Mouse (Mus musculus) monocyte, adult 5-6 weeks (primary cell): Measurements from ENCODE around the gene Gm10663. TPM values are rescaled to one million over a fixed set of nuclear protein-coding genes. Genes with fewer than 3 reads are reported as not detected.

Experiments
- ATAC-seq: fragments of 153-309, 156-312 bp; replicated peaks from 2 replicates; pipeline ENCODE4 v1.8.0; 2017; ENCODE audit warnings: mild to moderate bottlenecking; ENCODE audit not compliant: low TSS enrichment, insufficient number of reproducible peaks, severe bottlenecking, poor library complexity, low FRiP score
- total RNA-seq: library from RNA; stranded (forward); fragments of 200-1000, 200-491, 200-594 nt; gene quantifications from 3 replicates; pipeline ENCODE4 v1.2.3, GENCODE M21; 2017

Gm10663 gene
- total RNA-seq, 1 experiment from 2014 or later: not detected

DNA sequence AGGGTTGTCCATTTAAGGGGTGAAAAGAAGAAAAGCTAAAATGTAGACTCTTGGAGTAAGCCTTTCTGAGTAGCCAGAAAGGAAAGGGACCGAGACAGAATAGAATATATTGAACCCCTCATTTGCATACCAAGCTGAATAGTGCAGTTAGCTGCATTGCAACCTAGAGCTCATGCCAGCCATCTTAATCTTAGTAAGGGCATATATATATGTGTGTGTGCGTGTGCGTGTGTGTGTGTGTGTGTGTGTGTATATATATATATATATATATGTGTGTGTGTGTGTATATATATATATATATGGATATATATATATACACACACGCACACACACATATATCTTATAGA is 6.4 kb upstream of the Gm10663 start:
- no peak for ATAC-seq

DNA sequence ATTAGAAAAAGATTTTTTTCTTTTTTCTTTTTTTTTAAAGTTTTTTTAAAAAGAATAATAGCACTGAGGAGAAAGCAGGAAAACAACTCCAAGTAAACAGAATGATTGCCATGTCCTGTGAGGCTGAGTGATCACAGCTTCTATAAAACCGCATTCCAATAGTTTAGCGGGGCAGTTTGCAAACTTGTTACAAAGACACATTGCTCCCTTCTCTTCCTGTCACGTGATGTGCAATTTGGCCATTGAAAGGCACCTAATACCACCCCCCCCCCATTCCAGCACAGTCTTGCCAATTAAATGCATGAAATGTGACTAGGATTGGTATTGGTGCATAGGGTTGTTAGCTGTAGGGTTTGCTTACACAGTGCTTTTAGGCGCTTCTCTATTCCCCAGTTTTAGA is 3.8 kb upstream of the Gm10663 start:
- ATAC-seq: no peak

DNA sequence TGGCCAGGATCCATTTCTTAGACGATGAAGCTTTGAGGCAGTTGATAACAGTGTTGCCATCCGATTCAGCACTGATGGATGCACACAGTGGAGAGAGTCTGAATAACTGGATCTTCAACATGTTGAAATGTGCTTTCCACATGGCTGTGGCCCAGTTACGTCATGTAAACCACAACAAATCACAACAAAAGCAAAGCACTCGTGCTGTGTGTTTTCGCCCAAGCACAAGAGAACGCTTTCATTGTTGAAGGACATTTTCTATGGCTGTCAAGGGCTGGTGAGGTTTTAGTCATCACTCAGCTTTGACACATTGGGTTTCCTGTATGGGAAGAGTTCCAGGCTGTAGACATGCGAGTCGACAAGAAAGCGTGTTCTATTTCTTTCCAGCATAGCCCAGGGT is 5.9 kb downstream of the Gm10663 start:
- ATAC-seq: no peak

DNA sequence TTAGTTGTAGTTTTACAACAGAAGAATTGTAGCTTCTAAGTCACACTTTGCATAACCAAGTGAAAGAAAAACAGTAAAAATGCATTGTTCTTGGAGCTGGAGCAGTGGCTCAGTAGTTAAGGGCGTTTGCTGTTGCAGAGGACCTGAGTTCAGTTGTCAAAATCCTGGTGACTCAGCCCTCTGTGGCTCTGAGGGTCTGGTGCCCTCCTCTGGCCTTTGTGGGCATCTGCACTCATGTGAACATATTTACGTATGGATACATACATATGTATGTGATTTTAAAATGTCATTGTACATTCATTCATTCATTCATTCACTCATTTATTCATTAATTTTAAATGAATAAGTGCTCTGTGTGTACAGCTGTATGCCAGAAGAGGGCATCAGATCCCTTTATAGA is 10.8 kb downstream of the Gm10663 start:
- no peak for ATAC-seq

DNA sequence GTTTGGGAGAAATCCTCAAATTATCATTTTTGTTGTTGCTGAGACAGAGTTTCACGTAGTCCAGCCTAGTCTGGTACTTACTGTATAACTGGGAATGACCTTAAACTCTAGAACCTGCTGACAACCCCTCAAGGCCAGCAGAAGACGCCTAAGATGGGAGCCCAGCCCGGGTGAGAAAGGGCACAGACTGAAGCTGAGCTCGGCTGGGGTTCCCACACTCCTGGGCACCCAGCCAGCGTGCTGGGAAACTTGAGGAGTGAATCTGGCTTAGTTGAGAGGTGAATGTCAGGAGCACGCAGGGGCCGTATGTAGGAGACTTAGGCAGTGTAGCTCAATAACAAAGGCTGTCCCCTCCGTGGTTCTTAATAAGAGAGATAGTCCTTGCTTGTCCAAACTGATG is 12.9 kb downstream of the Gm10663 start:
- no peak for ATAC-seq

DNA sequence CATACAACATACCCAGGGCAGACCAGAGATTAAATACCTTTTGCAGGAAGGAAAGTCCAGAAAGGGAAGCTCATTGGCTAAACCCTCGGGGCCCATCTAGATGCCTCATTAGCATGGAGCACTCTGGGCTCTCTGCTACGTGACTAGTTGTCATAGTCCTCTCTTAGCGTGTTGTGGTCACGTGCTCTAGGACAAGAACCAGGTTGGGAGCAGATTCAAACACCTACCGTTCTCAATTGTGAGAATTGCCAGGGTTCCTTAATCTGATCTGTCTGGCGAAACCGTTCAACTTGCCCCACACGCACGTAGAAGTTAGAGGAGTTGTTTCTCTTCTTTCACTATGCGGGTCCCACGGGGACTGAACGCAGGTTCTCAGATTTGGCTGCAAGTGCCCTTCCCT is 13.3 kb downstream of the Gm10663 start:
- ATAC-seq: no peak

DNA sequence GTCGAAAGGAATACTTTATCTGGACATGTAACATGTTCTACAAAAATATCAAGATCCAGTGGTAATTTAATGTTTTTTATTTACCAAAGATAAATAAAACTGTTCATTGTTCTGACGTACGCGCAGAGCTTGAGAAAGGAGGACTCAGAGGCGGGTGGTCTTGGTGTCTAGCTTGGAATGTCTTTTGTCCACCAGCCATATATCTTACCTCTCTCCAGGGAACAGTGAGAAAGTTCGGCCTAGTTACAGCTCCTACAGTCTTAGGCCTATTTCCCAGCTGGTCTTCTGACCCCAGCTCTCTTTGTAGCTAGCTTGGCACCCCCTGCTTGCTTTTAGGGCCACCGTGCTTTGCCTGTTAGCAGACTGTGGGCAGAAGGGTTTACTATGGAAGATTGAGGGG is 14.9 kb downstream of the Gm10663 start:
- ATAC-seq: no peak

DNA sequence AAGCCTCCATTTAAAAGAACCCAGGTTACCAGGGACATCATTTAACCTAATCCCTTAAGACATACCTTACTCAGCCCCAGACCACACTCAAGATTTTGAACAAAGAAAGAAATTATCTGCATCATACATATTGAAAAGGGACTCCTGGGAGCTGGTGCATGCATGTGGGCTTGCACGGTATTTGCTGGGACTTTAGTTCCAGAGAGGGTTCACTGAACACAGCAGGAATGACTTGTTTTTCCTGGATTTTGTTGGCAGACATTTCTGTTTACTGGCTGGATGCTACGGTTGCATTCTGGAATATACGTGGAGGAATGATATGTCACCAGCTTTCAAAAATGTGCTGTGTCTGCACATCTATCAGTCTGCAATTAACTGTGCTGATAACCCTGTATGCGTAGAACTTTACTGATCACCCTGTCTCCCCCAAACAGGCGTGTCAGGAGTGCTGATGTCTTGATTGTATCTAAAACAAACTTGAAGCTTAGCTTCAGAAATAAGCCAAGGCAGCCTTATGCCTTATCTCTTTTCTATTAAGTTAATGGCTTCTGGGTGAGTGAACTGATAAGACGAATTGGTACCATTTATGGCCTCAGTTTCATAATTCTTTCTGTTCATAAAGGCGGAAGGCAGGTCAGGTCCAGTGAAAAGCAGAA is 23.1 kb downstream of the Gm10663 start:
- ATAC-seq: no peak

DNA sequence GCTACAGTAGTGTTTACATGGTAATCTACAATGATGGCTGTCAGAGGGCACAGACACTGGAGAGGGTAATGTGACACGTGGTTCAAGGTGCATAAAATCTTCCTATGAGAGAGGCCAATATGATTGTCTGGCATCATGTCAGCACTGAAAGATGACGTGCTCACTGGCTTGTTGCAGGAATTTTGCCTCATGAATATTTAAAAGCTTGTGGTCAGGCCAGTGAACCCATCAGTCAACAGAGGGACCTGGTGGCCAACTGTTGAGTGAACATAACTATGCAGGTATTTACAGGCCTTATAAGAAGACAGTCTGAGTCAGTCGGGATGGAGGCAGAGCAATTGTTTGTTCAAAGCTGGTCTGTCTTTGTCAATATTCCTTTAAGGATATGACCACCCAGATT is 24.9 kb downstream of the Gm10663 start:
- no peak for ATAC-seq

DNA sequence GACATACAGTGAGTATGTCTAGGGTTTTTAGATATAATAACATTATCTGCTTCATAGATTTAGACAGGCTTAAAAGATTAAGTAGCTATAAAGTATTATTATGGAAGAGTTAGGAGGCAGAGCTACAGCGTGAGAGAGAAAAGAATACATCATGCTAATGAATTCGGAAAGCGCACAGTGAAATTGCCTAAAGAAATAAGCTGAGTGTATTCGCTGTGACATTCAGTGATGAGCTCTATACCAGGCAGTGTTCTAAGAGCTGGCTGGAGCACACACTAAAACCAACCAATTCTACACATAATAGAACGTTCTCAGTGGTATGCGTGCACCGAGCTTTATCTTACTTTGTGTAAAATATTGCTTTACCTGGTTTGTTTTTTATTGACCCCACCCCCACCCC is 28.8 kb downstream of the Gm10663 start:
- ATAC-seq: no peak

DNA sequence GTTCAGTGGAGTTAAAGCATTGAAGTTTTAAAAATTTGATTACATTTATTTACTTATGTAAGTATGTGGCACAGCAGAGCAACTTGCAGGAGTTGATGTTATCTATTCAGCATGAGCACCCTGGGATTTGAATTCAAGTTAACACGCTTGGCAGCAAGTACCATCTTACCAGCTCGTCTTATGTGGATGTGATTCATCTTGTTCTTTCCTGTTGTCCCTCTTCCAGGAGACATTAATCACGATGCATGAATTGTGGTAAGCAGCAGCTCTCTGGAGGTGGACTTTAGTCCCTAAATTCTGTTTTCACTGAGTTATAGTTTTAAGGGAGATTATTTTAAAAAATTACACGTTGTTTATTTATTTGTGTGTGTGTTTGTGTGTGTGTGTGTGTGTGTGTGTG is 29.2 kb downstream of the Gm10663 start:
- no peak for ATAC-seq

DNA sequence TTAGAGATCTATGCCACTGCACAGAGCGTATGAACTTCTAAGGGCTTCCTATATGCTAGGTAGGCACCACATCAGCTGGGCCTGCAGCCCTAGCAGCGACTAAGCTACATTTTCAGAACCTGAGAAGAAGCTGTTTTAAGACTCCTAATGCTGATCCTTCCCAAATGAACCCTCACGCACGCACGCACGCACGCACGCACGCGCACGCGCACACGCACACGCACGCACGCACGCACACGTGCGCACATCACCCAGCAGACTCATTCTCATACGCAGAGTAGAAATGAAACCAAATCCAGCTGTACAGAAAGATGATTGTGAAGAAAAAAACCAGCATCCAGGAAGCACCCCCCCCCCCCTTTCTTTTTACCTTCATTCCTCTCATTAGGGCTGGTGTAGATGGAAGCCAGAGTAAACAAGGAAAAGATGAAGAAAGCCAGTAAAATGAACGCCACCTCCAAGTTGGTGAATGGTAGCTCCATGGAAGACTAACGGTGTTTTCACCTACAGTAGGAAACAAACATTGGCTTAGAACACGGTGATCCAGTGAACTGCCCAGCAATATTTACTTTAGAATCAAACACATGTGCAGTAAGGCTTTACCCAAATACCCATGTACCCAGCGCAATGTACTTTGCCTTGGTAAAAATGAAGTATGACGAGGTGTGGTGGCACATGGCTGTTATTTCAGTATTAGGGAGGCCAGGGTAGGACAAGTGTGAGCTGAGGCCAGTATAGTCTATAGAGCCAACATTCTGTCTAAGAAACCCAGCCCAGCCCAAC is 33.3 kb downstream of the Gm10663 start:
- no peak for ATAC-seq

DNA sequence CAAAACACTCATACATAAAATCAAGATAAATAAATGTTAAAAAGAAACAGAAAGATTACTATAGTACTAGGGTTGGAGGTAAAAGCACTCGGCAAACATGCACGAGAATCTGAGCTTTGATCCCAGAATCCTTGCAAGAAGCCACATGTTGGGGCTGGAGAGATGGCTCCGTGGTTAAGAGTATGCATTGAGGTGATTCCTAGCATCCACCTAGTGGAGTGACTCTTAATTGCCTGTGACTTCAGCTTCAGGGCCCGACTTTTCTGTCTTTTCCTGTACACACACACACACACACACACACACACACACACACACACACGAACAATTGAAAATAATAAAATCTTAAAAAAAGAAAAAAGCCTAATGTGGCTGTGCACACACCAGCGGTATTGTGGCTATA is 34.1 kb downstream of the Gm10663 start:
- no peak for ATAC-seq

DNA sequence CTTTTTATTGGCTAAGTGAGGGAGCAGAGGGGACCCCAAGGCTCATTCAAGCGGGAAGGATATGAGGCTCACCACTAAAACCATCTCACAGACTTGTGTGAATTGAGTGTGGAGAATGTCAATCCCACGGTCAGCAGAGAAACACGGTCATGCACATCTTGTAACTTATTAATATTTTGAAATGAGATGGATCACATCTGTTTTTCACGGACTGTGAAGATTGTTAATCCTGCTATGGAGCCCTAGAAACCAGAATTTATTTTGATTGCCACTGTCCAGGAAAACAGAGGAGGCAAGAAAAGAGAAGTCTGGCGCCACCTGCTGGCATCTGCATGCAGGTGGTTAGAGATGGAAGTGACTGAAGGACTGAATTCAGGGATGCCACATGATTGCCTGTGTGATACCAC is 35.5 kb downstream of the Gm10663 start:
- ATAC-seq: no peak

DNA sequence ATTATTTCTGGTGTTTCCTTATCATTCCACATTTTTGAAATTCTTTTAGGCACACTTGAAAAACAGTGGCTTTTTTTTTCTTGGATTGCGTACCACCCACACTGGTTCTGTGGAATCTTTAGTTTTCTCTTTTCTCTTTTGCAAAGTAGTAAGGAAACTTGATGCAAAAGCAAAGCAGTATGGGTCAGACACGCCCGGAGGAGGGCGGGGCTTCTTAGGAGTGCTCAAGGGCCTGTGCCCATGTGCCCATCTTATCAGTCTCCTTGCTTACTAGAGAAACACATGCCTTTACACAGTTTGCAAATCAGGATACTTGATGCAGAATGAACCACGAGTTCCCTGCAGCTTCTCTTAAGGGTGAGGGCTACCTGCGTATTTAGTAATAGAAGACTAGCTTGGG is 37.3 kb downstream of the Gm10663 start:
- ATAC-seq: no peak

DNA sequence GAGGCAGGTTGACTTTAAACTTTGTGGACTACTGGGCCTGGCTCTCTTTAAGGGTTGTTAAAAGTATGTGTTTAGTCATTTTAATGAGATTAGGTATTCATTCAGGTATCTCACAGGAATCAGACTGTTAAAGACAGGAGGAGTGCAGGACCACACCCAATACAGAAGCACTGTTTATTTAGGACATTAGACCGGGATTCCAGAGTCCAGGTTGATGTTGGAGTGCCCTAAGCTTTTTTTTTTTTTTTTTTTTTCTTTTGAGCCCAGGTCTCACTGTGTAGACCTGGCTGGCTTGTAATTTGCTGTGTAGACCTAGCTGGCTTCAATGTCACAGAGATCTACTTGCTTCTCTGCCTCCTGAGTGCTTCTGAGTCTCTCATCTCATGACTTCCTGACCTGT is 51.2 kb downstream of the Gm10663 start:
- ATAC-seq: no peak

DNA sequence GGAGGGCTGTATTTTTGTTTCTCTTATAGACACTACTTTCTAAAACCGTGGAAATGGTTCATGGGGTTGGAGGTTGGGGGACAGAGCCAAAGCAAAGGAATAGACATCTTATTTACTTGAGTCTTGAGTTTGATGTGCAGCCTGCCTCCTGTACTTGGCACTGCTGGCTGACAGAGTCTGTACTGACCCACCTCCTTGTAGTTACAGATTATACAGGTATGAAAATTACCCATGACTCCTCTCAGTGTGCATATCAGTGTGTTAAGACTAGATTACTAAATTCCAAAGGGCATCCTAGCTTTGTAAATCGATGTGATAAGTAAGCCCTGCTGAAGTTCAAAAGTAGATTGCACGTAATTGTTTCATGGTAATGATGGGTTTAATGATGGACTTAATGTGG is 51.6 kb downstream of the Gm10663 start:
- ATAC-seq: no peak
